Mouse (Mus musculus) myocyte (in vitro differentiated cells): Measurements from ENCODE around the gene Fam69a. TPM values are rescaled to one million over a fixed set of nuclear protein-coding genes. Genes with fewer than 3 reads are reported as not detected.

Source experiments
- H3K27me3 ChIP-seq: one replicate; pipeline ENCODE4 v1.6.1; 2011; ENCODE audit not compliant: control insufficient read depth, insufficient read depth, insufficient read length
- H3K36me3 ChIP-seq: one replicate; pipeline ENCODE4 v1.6.1; 2011; ENCODE audit not compliant: control insufficient read depth, insufficient read depth
- H3K4me2 ChIP-seq: one replicate; pipeline ENCODE4 v1.6.1; 2011; ENCODE audit warnings: low read depth, control low read depth
- H3K4me3 ChIP-seq: one replicate; pipeline ENCODE4 v1.5.1; 2011; ENCODE audit warnings: mild to moderate bottlenecking, control low read depth, moderate library complexity
- H3K79me2 ChIP-seq: one replicate; pipeline ENCODE4 v1.6.1; 2011; ENCODE audit not compliant: control insufficient read depth, insufficient read depth
- H3ac ChIP-seq: one replicate; pipeline ENCODE4 v1.6.1; 2011; ENCODE audit not compliant: control insufficient read depth, insufficient read length
- CEBPB ChIP-seq: IDR thresholded peaks from 2 replicates; pipeline ENCODE4 v1.6.1; 2011; ENCODE audit warnings: mild to moderate bottlenecking, moderate library complexity; ENCODE audit not compliant: poor library complexity, insufficient read depth, severe bottlenecking
- E2F4 ChIP-seq: IDR thresholded peaks from one replicate; pipeline ENCODE4 v1.6.1; 2011; ENCODE audit warnings: mild to moderate bottlenecking, control low read depth, moderate library complexity; ENCODE audit not compliant: insufficient read depth
- MAX ChIP-seq: IDR thresholded peaks from one replicate; pipeline ENCODE4 v1.6.1; 2011; ENCODE audit warnings: low read depth, mild to moderate bottlenecking, control low read depth
- MYOD1 ChIP-seq, 3 experiments: IDR thresholded peaks; one replicate each; pipeline ENCODE4 v1.6.1; 2011; ENCODE audit warnings: control low read depth in 2 of 3, low read depth in 2 of 3, mild to moderate bottlenecking in 2 of 3, moderate library complexity in 1 of 3; ENCODE audit not compliant: insufficient read length in 2 of 3, control insufficient read depth in 1 of 3
- MYOG ChIP-seq, 3 experiments: IDR thresholded peaks; one replicate each; pipeline ENCODE4 v1.6.1; 2011; ENCODE audit warnings: control low read depth in 2 of 3, low read depth in 2 of 3, mild to moderate bottlenecking in 2 of 3; ENCODE audit not compliant: insufficient read length in 2 of 3, control insufficient read depth in 1 of 3, insufficient read depth in 1 of 3
- POLR2A ChIP-seq: IDR thresholded peaks from one replicate; pipeline ENCODE4 v1.6.1; 2011; ENCODE audit warnings: low read depth, mild to moderate bottlenecking, control low read depth, moderate library complexity; ENCODE audit not compliant: insufficient read length
- POLR2AphosphoS2 ChIP-seq: IDR thresholded peaks from one replicate; pipeline ENCODE4 v1.6.1; 2011; ENCODE audit warnings: low read depth, control low read depth; ENCODE audit not compliant: insufficient read length
- REST ChIP-seq: IDR thresholded peaks from one replicate; pipeline ENCODE4 v1.6.1; 2011; ENCODE audit warnings: mild to moderate bottlenecking, control low read depth, moderate library complexity; ENCODE audit not compliant: insufficient read depth, insufficient read length
- SRF ChIP-seq: IDR thresholded peaks from one replicate; pipeline ENCODE4 v1.6.1; 2011; ENCODE audit warnings: low read depth; ENCODE audit not compliant: control insufficient read depth, insufficient read length
- TCF12 ChIP-seq: IDR thresholded peaks from one replicate; pipeline ENCODE4 v1.6.1; 2011; ENCODE audit warnings: mild to moderate bottlenecking, control low read depth; ENCODE audit not compliant: poor library complexity, insufficient read depth, severe bottlenecking
- TCF3 ChIP-seq: IDR thresholded peaks from one replicate; pipeline ENCODE4 v1.6.1; 2011; ENCODE audit warnings: low read depth, control low read depth; ENCODE audit not compliant: insufficient read length
- USF1 ChIP-seq: IDR thresholded peaks from one replicate; pipeline ENCODE4 v1.6.1; 2011; ENCODE audit warnings: low read depth, mild to moderate bottlenecking, control low read depth, moderate library complexity
- polyA plus RNA-seq: library from polyadenylated mRNA; unstranded; fragments of >200 nt; fragmentation: generic; extraction: Trizol; gene quantifications from one replicate; pipeline ENCODE4 v1.2.1, GENCODE M21; 2012; ENCODE audit warnings: missing spikeins

Gene Fam69a
- polyA plus RNA-seq, 1 experiment: 8.2 TPM

DNA sequence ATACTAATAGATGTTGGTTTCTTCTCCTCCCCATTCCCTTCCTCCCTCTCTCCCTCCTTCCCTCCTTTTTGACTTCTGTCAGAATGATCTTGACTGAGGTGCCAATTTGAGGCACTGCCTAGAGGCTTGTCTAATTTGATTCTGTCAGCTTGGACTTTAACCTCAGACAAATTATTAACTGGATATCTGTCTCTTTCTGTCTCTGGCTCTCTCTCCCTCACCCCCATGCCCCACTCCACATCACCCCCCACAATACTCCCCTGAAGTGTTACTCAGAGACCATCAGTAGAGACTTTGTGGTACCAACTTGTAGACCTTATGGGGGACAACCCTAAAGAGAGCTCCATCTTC, 111.6 kb downstream of the Fam69a start:
- Histone ChIP-seq H3K27me3 (no peaks in the 10 kb centered on the region), H3K4me2 (peak overlapping the region; percentile 66), H3ac (no peak overlapping the region), H3K79me2 (no peaks in the 10 kb centered on the region), H3K4me3 (no peak overlapping the region), H3K36me3 (no peaks in the 10 kb centered on the region)
- TF ChIP-seq USF1 (no peak), POLR2A (no peak), TCF3 (no peak), REST (no peak), POLR2AphosphoS2 (no peak), E2F4 (no peak), MYOG (IDR thresholded peaks at IDR 0.05; ENCODE audit: control insufficient read depth in 1 of 3, insufficient read depth in 1 of 3, insufficient read length in 2 of 3, low read depth in 2 of 3) (no peak), SRF (no peak), CEBPB (no peak), MYOD1 (IDR thresholded peaks at IDR 0.05; ENCODE audit: control insufficient read depth in 1 of 3, insufficient read length in 2 of 3, low read depth in 2 of 3) (no peak), MAX (no peak)

DNA sequence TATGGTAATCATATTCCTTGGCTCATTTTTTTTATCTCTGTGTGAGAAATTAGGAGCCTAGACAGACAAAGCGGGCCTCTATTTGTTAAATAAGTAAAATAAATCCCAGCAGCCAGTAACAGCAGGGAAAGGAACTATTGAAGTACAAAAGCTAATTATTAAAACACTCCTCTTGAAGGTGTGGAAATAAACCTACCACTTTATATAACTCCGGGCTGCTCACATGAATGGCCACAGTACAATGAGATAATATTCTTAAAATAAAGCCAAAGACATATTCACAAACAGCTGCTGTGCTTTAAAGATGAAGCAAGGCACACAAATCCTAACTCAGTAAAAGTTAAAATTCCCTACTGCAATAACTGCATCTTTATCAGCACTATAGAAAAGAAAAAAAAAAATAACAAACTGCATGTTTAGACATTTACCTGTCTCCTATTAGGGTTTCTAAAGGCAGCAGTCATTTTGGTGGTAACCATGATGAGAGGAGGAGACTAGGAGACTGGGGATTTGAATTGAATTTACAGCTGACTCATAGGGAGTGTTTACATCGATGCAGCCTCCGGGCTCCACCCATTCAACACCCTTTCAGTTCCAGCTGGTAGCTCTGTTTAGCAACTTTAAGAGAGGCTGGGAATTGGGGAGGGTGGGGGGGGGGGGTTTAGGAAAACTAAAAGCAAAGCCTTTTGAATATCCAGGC, 112.2 kb downstream of the Fam69a start, which contains the start of gene Evi5:
Gene Evi5, minus strand, starts transcription at position 547 of the 700 bp plus-strand sequence.
- Histone ChIP-seq H3K4me3 (no peak within 1 kb of the TSS), H3K27me3 (no peaks in the 10 kb centered on the region), H3K79me2 (no peaks in the 10 kb centered on the region), H3ac (no peak within 1 kb of the TSS), H3K36me3 (no peaks in the 10 kb centered on the region), H3K4me2 (peak within 1 kb of the TSS; percentile 66)
- TF ChIP-seq MYOG (IDR thresholded peaks at IDR 0.05; ENCODE audit: control insufficient read depth in 1 of 3, insufficient read depth in 1 of 3, insufficient read length in 2 of 3, low read depth in 2 of 3) (peak in 1 of 3 experiments; percentile 33), MYOD1 (IDR thresholded peaks at IDR 0.05; ENCODE audit: control insufficient read depth in 1 of 3, insufficient read length in 2 of 3, low read depth in 2 of 3) (no peak)

DNA sequence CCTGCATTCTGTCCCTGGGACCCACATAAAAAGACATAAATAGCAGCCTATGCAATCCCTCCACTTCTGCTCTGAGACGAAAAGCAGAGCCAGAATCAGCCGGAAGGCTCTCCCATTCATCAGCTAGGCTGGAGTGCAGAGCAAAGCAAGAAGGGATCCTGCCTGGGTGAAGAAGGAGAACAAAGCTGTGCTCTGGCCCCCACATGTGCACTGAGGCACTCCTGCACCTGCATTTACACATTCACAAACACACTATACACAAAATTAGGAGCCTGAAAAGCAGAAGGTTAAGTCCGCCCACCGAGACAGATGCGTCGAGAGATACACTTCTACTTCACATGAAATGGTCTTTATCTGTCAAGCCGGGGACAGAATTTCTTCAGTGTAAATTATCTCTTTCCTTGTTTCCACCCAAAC, 113.0 kb downstream of the Fam69a start:
- Histone ChIP-seq H3K79me2 (no peaks in the 10 kb centered on the region), H3K4me2 (peak overlapping the region; percentile 66), H3K36me3 (no peaks in the 10 kb centered on the region), H3ac (no peak overlapping the region), H3K4me3 (no peak overlapping the region), H3K27me3 (no peaks in the 10 kb centered on the region)
- TF ChIP-seq TCF12 (no peak), MAX (no peak), CEBPB (no peak), E2F4 (no peak), POLR2A (no peak)

DNA sequence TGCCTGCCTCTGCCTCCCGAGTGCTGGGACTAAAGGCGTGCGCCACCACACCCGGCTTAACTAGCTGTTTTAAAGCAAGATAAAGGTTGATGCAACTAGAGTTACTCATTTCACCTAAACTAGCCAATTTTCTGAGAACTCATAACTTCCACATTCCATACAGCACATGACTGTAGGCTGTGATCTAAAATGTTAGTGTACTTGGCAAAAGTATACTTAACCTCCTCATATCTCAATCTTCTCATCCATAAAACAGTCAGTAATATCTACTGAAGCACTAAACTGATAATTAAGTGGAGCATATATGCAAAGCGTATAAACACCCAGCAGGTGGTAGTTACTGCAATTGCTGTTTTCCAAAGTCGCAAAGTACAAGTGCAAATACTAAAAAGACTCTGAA, 113.6 kb downstream of the Fam69a start:
- no peaks in the 10 kb centered on the region for H3K36me3 ChIP-seq
- H3K4me2 ChIP-seq: peak overlapping the region; percentile 66
- TF ChIP-seq MAX (no peak), POLR2A (no peak), POLR2AphosphoS2 (no peak), CEBPB (no peak), SRF (no peak), USF1 (no peak), E2F4 (no peak), TCF12 (no peak)
- H3K79me2 ChIP-seq: no peaks in the 10 kb centered on the region
- no peak overlapping the region for H3K4me3 ChIP-seq
- H3K27me3 ChIP-seq: no peaks in the 10 kb centered on the region
- no peak overlapping the region for H3ac ChIP-seq

DNA sequence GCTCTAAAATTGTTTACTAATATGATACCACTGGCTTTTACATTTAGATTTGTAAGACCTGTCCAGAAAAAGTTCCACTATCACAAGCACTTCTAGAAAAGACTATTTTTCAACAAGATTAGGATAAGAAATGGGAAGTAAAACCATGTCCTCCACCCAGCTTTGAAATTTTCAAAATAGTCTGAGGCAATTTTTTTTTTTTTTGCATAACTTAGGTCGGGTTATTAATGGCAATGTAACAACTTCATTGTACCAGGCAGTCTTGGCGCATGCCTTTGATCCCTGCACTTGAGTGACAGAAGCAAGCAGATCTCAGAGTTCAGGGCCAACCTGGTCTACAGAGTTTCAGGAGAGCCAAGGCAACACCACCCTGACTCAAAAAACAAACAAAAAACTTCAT, 117.2 kb downstream of the Fam69a start:
- Histone ChIP-seq H3K4me2 (peak overlapping the region; percentile 85), H3K4me3 (peak overlapping the region; percentile 28), H3K79me2 (peaks cover 36% of the 10 kb centered on the region)

DNA sequence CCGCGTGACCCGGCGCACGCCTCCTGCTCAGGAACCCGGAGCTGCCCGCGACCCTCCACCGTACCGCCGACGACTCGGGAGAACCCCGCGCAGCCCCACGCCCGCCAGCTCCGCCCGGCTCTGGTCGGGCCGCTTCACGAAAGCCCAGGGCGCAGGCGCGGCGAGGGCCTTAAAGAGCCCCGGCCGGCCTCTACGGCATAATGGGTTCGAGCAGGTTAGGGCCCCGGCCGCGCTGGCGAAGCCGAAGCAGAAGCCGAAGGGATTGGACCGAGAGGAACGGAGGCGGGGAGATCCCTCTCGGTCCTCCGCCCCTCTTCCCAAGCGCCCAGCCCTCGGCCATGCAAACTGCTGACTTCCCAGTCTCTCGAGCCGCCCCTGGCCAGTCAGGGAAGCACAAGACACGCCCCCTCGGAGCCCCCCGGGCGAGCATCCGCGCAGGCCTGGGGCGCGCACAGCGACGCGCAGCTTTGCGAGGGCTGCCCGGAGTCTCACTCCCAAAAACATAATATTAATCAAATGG, 117.9 kb downstream of the Fam69a start:
- peak overlapping the region; percentile 82 for H3ac ChIP-seq
- H3K4me3 ChIP-seq: peak overlapping the region; percentile 28
- H3K4me2 ChIP-seq: peak overlapping the region; percentile 85
- TF ChIP-seq POLR2A: peak; percentile 61
- no peak for TF ChIP-seq POLR2AphosphoS2
- H3K36me3 ChIP-seq: no peaks in the 10 kb centered on the region
- no peaks in the 10 kb centered on the region for H3K27me3 ChIP-seq
- H3K79me2 ChIP-seq: peaks cover 43% of the 10 kb centered on the region

More for the DNA sequence above, 117.2 kb downstream of the Fam69a start:
- Histone ChIP-seq H3K27me3 (no peaks in the 10 kb centered on the region), H3K36me3 (no peaks in the 10 kb centered on the region), H3ac (no peak overlapping the region)
- TF ChIP-seq MYOD1 (IDR thresholded peaks at IDR 0.05; ENCODE audit: control insufficient read depth in 1 of 3, insufficient read length in 2 of 3, low read depth in 2 of 3) (no peak), SRF (no peak), E2F4 (no peak), CEBPB (no peak), MAX (no peak), POLR2A (no peak)
